Mouse (Mus musculus): ENCODE results near the gene Krt34. TPM values are rescaled to one million over a fixed set of nuclear protein-coding genes. Genes with fewer than 3 reads are reported as not detected.

Gene Krt34
- polyA plus RNA-seq, 1 experiment from 2014 or later: not detected

- H3K27me3 ChIP-seq (replicated peaks; ENCODE audit: control insufficient read depth, insufficient read depth, low read length): no peaks in the 10 kb centered on the region
- whole genome bisulfite sequencing: 88% methylated on average over 3 of the region's 3 CpGs
- H3K4me1 ChIP-seq (ENCODE audit: control insufficient read depth, insufficient read depth, low read length): no peaks in the 10 kb centered on the region
- no peak for ATAC-seq
- DNase-seq (ENCODE audit: low spot score): no peak
- no peaks in the 10 kb centered on the region for H3K36me3 ChIP-seq (ENCODE audit: control insufficient read depth, insufficient read depth, low read length)
- no peak overlapping the region for H3K4me3 ChIP-seq (ENCODE audit: low read depth, low read length)
- H3K27ac ChIP-seq (ENCODE audit: low read depth, low read length): no peak overlapping the region
- H3K9ac ChIP-seq (ENCODE audit: low read length): no peak overlapping the region
- no peak overlapping the region for H3K4me2 ChIP-seq (ENCODE audit: low read length)
- no peaks in the 10 kb centered on the region for H3K9me3 ChIP-seq (replicated peaks; ENCODE audit: control insufficient read depth, low read length)
These were observed 52.8 kb downstream of the Krt34 start for GRCm38 (mm10) chr11:99988530-99988929.

Other genes starting within 250 kb of the Krt34 start
- not detected in 2 replicates for gene Gm11596, start 248.1 kb downstream of the Krt34 start, polyA plus RNA-seq (2014; fragmentation: Nextera tagmentation; extraction: Ambion mirVana)
- not detected in 2 replicates for gene Gm11569, start 242.6 kb downstream of the Krt34 start, polyA plus RNA-seq (2014; fragmentation: Nextera tagmentation; extraction: Ambion mirVana)
- not detected in 2 replicates for gene Gm11554, start 237.1 kb downstream of the Krt34 start, polyA plus RNA-seq (2014; fragmentation: Nextera tagmentation; extraction: Ambion mirVana)
- not detected in 2 replicates for gene Krtap4-13, start 231.7 kb downstream of the Krt34 start, polyA plus RNA-seq (2014; fragmentation: Nextera tagmentation; extraction: Ambion mirVana)
- gene Gm11564, start 225.9 kb downstream of the Krt34 start, polyA plus RNA-seq (2014; fragmentation: Nextera tagmentation; extraction: Ambion mirVana): not detected in 2 replicates
- not detected in 2 replicates for gene 2300003K06Rik, start 203.5 kb downstream of the Krt34 start, polyA plus RNA-seq (2014; fragmentation: Nextera tagmentation; extraction: Ambion mirVana)
- not detected in 2 replicates for gene Krtap4-16, start 189.9 kb downstream of the Krt34 start, polyA plus RNA-seq (2014; fragmentation: Nextera tagmentation; extraction: Ambion mirVana)
- gene Gm11568, start 183.6 kb downstream of the Krt34 start, polyA plus RNA-seq (2014; fragmentation: Nextera tagmentation; extraction: Ambion mirVana): not detected in 2 replicates
- not detected in 2 replicates for gene Gm11559, start 177.1 kb downstream of the Krt34 start, polyA plus RNA-seq (2014; fragmentation: Nextera tagmentation; extraction: Ambion mirVana)
- gene Krtap9-1, start 168.2 kb downstream of the Krt34 start, polyA plus RNA-seq (2014; fragmentation: Nextera tagmentation; extraction: Ambion mirVana): not detected in 2 replicates
- not detected in 2 replicates for gene Gm11567, start 162.4 kb downstream of the Krt34 start, polyA plus RNA-seq (2014; fragmentation: Nextera tagmentation; extraction: Ambion mirVana)
- not detected in 2 replicates for gene Krtap31-1, start 133.6 kb downstream of the Krt34 start, polyA plus RNA-seq (2014; fragmentation: Nextera tagmentation; extraction: Ambion mirVana)
- not detected in 2 replicates for gene Gm11565, start 126.8 kb downstream of the Krt34 start, polyA plus RNA-seq (2014; fragmentation: Nextera tagmentation; extraction: Ambion mirVana)
- not detected in 2 replicates for gene Krtap31-2, start 105.3 kb downstream of the Krt34 start, polyA plus RNA-seq (2014; fragmentation: Nextera tagmentation; extraction: Ambion mirVana)
- gene Krtap9-5, start 93.1 kb downstream of the Krt34 start, polyA plus RNA-seq (2014; fragmentation: Nextera tagmentation; extraction: Ambion mirVana): not detected in 2 replicates
- not detected in 2 replicates for gene Krtap29-1, start 62.5 kb downstream of the Krt34 start, polyA plus RNA-seq (2014; fragmentation: Nextera tagmentation; extraction: Ambion mirVana)
- 0.09 TPM in 1 of 2 replicates, not detected in the other for gene Krtap16-1, start 55.0 kb downstream of the Krt34 start, polyA plus RNA-seq (2014; fragmentation: Nextera tagmentation; extraction: Ambion mirVana)
- 0.30 TPM in 1 of 2 replicates, not detected in the other for gene Krtap17-1, start 47.6 kb downstream of the Krt34 start, polyA plus RNA-seq (2014; fragmentation: Nextera tagmentation; extraction: Ambion mirVana)
- not detected in 2 replicates for gene Krt33a, start 25.3 kb downstream of the Krt34 start, polyA plus RNA-seq (2014; fragmentation: Nextera tagmentation; extraction: Ambion mirVana)
- not detected in 2 replicates for gene Krt33b, start 11.7 kb downstream of the Krt34 start, polyA plus RNA-seq (2014; fragmentation: Nextera tagmentation; extraction: Ambion mirVana)
- gene Krt31, start 9.0 kb upstream of the Krt34 start, polyA plus RNA-seq (2014; fragmentation: Nextera tagmentation; extraction: Ambion mirVana): not detected in 2 replicates
- not detected in 2 replicates for gene Krt32, start 46.7 kb upstream of the Krt34 start, polyA plus RNA-seq (2014; fragmentation: Nextera tagmentation; extraction: Ambion mirVana)
- not detected in 2 replicates for gene Krt35, start 54.7 kb upstream of the Krt34 start, polyA plus RNA-seq (2014; fragmentation: Nextera tagmentation; extraction: Ambion mirVana)
- not detected in 2 replicates for gene Krt36, start 64.1 kb upstream of the Krt34 start, polyA plus RNA-seq (2014; fragmentation: Nextera tagmentation; extraction: Ambion mirVana)
- gene Krt13, start 80.0 kb upstream of the Krt34 start, polyA plus RNA-seq (2014; fragmentation: Nextera tagmentation; extraction: Ambion mirVana): not detected in 2 replicates
- 0.17 and 0.22 TPM in 2 replicates for gene Krt15, start 94.4 kb upstream of the Krt34 start, polyA plus RNA-seq (2014; fragmentation: Nextera tagmentation; extraction: Ambion mirVana)
- 0.22 and 1.2 TPM in 2 replicates for gene Krt19, start 107.1 kb upstream of the Krt34 start, polyA plus RNA-seq (2014; fragmentation: Nextera tagmentation; extraction: Ambion mirVana)
- gene Krt9, start 151.7 kb upstream of the Krt34 start, polyA plus RNA-seq (2014; fragmentation: Nextera tagmentation; extraction: Ambion mirVana): not detected in 2 replicates
- 0.20 TPM in 1 of 2 replicates, not detected in the other for gene Krt14, start 166.0 kb upstream of the Krt34 start, polyA plus RNA-seq (2014; fragmentation: Nextera tagmentation; extraction: Ambion mirVana)
- gene Krt16, start 207.3 kb upstream of the Krt34 start, polyA plus RNA-seq (2014; fragmentation: Nextera tagmentation; extraction: Ambion mirVana): not detected in 2 replicates
- 0.14 and 0.23 TPM in 2 replicates for gene Krt17, start 219.5 kb upstream of the Krt34 start, polyA plus RNA-seq (2014; fragmentation: Nextera tagmentation; extraction: Ambion mirVana)
- 0.21 TPM in 1 of 2 replicates, not detected in the other for gene Krt42, start 228.3 kb upstream of the Krt34 start, polyA plus RNA-seq (2014; fragmentation: Nextera tagmentation; extraction: Ambion mirVana)

Data from forebrain, embryonic 14.5 days (tissue).